Mouse (Mus musculus): ENCODE measurements around the gene Dkk3. TPM values are rescaled to one million over a fixed set of nuclear protein-coding genes. Genes with fewer than 3 reads are reported as not detected.

Gene Dkk3
- polyA plus RNA-seq, 1 experiment from 2014 or later = 55.0 TPM

Other genes with a start within 250 kb of the Dkk3 start
- gene Usp47, start 135.6 kb downstream of the Dkk3 start, polyA plus RNA-seq (2014; fragmentation: Nextera tagmentation; extraction: Ambion mirVana) = 86.7 and 88.4 TPM in 2 replicates
- 11.0 and 11.5 TPM in 2 replicates for gene Mical2, start 66.8 kb upstream of the Dkk3 start, polyA plus RNA-seq (2014; fragmentation: Nextera tagmentation; extraction: Ambion mirVana)